Mouse (Mus musculus) E14TG2a.4 (cell line): ENCODE measurements around the gene Rexo4.

Source experiments
- H3K27me3 ChIP-seq: 2 replicates; pipeline ENCODE4 v1.6.1; 2014; ENCODE audit warnings: low read length, control low read depth; ENCODE audit not compliant: insufficient read depth
- H3K36me3 ChIP-seq: 2 replicates; pipeline ENCODE4 v1.6.1; 2014; ENCODE audit warnings: low read length, control low read depth; ENCODE audit not compliant: insufficient read depth
- H3K4me1 ChIP-seq: replicated peaks from 2 replicates; pipeline ENCODE4 v1.6.1; 2014; ENCODE audit warnings: low read depth, low read length, control low read depth
- H3K4me3 ChIP-seq: replicated peaks from 2 replicates; pipeline ENCODE4 v1.5.1; 2014; ENCODE audit warnings: mild to moderate bottlenecking, low read length
- H3K9me3 ChIP-seq: 2 replicates; pipeline ENCODE4 v1.6.1; 2014; ENCODE audit warnings: low read length, control low read depth
- CTCF ChIP-seq: conservative IDR thresholded peaks from 2 replicates; pipeline ENCODE4 v1.5.1; 2014; ENCODE audit warnings: low read length
- NANOG ChIP-seq: IDR thresholded peaks from 2 replicates; pipeline ENCODE4 v1.6.1; 2014; ENCODE audit warnings: borderline replicate concordance, low read length, mixed read lengths
- POU5F1 ChIP-seq: IDR thresholded peaks from 2 replicates; pipeline ENCODE4 v1.6.1; 2014; ENCODE audit warnings: low read length, borderline replicate concordance

Rexo4 gene

DNA sequence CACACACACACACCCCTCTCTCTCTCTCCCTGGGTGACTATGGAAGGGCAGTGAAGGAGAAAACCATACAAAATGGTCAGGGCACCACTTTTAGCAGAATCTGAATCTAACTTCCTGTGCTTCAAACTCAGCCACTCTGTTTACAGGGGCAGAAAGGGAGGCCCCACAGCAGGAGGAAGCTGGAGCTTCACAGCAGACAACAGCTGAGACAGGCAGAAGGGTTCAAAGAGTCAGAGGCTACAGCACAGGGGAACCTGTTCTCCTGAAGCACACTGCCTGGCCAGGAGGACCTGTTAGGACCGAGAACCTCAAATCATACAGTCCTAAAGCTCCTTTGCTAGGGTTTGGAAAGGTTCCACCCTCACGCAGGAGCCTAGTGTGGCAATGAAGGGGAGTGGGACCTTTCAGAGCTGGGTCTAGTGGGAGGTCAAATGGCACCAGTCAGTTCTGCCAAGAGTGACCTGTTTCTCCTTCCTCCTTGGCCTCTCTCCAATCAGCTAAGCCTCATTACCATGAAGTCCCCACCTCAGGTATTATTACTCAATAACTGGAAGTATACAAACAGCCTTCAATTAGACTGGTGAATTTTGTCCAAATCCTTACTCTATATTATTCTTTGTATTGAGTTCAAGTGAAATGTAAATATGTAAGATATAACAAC lies 9.3 kb downstream of the Rexo4 start:
- Histone ChIP-seq H3K9me3 (no peaks in the 10 kb centered on the region), H3K27me3 (no peaks in the 10 kb centered on the region), H3K4me3 (no peak overlapping the region), H3K4me1 (peaks cover 2% of the 10 kb centered on the region; the same call in 1 of the 2 replicates), H3K36me3 (peaks cover 97% of the 10 kb centered on the region)
- no peak for TF ChIP-seq POU5F1
- no peak for TF ChIP-seq NANOG
- no peak for TF ChIP-seq CTCF

DNA sequence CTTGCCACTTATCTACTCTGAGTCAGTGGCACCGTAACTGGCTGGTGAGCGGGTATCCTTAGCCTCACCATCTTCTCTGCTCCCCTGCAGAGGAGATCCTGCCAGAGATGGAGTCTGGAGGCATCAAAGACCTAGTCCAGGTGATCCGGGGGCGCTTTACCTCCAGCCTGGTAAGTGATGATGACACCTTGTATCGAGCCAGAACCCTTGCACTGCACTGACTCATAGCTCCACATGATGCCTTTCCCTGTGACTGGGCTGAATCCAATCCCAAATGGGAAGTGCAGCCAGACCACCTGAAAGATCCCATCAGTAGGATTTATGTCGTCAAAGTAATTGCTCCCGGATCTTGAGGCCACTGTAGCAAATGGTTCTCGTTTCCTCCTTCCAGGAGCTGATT lies 11.3 kb downstream of the Rexo4 start:
- Histone ChIP-seq H3K9me3 (no peaks in the 10 kb centered on the region), H3K36me3 (peaks cover 83% of the 10 kb centered on the region), H3K4me1 (peaks cover 20% of the 10 kb centered on the region), H3K27me3 (no peaks in the 10 kb centered on the region), H3K4me3 (no peak overlapping the region)
- TF ChIP-seq NANOG (no peak), POU5F1 (no peak), CTCF (no peak)

DNA sequence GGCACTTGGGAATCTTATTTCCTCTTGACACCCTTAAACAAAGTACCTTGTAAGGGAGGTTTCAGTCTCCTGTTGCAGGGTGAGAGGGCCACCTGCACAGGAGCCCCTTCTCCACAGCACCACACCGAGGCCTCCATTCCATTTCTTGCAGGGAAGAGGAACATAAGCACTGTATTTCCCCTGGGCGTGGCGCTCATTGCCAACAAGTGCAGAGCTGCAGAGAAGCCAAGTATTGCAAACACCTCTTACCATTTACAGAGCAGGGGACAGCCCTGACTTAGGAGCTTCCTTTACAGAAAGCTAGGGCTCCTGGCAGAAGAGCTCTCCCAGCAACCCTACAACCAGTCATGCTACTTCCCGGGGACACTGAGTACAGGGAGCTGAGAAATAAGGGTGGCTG lies 12.0 kb downstream of the Rexo4 start:
- peaks cover 27% of the 10 kb centered on the region for H3K4me1 ChIP-seq
- peaks cover 76% of the 10 kb centered on the region for H3K36me3 ChIP-seq
- TF ChIP-seq CTCF (no peak), NANOG (no peak), POU5F1 (no peak)
- H3K9me3 ChIP-seq = no peaks in the 10 kb centered on the region
- no peaks in the 10 kb centered on the region for H3K27me3 ChIP-seq
- H3K4me3 ChIP-seq = no peak overlapping the region

DNA sequence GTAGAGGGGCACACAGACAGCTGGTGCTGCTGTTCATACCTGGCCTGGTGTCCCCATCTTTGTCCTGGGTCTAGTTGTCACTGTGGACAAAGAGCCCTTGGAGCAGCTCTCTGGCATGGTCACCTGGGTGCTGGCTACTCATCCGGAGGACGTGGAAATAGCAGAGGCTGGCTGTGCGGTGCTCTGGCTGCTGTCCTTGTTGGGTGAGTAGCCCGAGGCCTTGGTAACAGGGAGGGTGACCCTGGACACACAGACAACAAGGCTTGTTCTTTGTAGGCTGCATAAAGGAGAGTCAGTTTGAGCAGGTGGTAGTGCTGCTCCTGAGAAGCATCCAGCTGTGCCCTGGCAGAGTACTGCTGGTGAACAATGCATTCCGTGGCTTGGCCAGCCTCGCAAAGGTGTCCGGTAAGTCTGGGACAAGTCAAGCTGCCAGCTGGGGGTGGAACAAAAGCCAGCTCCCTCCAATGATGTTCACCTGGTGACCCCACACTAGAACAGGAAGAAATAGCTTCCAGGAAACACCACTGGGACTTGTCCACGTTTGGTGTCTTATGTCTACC lies 12.8 kb downstream of the Rexo4 start:
- Histone ChIP-seq H3K36me3 (peaks cover 69% of the 10 kb centered on the region), H3K4me3 (no peak overlapping the region), H3K4me1 (peaks cover 28% of the 10 kb centered on the region), H3K9me3 (no peaks in the 10 kb centered on the region), H3K27me3 (0 out of 2 replicates have a peak, but pooled peaks cover 2% of the 10 kb centered on the region)
- TF ChIP-seq CTCF = no peak
- no peak for TF ChIP-seq NANOG
- TF ChIP-seq POU5F1 = no peak

DNA sequence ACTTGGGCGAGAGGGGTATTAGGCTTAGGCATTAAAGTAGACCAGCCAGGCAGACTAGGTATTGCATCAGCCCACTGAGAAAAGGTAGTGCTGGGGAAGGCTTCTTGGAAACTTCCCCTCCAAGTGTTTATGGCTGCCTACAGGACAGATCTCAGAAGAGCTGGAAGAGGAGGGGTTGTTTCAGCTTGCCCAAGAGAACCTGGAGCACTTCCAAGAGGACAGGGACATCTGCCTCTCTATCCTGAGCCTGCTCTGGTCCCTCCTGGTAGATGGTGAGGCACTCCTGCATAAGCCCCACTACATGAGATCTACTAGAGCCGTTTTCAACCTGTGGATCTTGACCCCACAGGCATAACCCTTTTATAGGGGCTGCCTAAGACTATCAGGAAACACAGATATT lies 13.8 kb downstream of the Rexo4 start:
- TF ChIP-seq CTCF = no peak
- no peak for TF ChIP-seq NANOG
- no peak for TF ChIP-seq POU5F1
- H3K27me3 ChIP-seq = peaks cover 8% of the 10 kb centered on the region
- H3K4me3 ChIP-seq = no peak overlapping the region
- no peaks in the 10 kb centered on the region for H3K9me3 ChIP-seq
- H3K4me1 ChIP-seq = peaks cover 28% of the 10 kb centered on the region
- peaks cover 58% of the 10 kb centered on the region for H3K36me3 ChIP-seq

DNA sequence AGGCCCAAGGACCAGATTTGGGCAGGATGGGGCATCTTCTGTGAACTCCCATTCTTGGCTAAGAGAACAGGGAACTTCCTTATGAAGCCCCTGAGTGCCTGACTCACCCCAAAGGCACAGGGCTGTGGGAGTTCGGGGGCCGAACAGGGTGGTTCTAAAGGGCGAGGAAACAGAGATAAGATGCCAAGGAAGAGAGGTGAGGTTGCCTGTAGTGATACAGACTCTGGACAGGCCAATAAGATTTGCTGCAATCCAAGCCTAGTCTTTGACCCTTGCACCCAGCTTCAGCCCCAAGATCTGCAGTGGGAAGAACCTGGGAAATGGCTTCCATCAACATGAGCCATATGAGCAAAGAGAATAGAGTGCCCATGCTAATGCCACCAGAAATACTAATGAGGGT lies 20.9 kb downstream of the Rexo4 start:
- Histone ChIP-seq H3K27me3 (peaks cover 14% of the 10 kb centered on the region), H3K9me3 (no peaks in the 10 kb centered on the region), H3K4me3 (no peak overlapping the region), H3K4me1 (0 out of 2 replicates have a peak, but pooled peaks cover 10% of the 10 kb centered on the region), H3K36me3 (no peaks in the 10 kb centered on the region)
- no peak for TF ChIP-seq CTCF

DNA sequence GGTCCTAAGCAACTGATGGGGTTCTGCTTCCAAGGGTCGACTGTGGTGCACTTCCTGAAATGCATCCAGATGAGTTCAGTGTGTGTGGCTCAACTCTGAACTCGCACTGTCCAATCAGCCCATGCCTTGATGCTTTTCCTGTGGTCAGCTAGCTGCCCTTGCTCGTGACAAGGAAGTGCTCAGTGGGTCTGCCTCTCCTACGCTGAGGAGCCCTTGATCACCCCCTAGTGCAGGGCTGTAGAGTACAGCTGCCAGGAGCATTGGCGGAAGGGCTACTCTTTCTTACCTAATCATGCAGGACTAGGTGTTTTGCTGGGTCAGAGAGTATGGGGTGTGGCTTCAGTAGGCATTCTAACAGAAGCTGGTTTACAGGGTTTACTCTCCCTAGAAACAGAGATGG lies 22.6 kb downstream of the Rexo4 start:
- no peaks in the 10 kb centered on the region for H3K9me3 ChIP-seq
- H3K4me1 ChIP-seq = no peaks in the 10 kb centered on the region
- peaks cover 13% of the 10 kb centered on the region for H3K27me3 ChIP-seq
- H3K36me3 ChIP-seq = no peaks in the 10 kb centered on the region
- H3K4me3 ChIP-seq = no peak overlapping the region
- TF ChIP-seq POU5F1 (no peak), CTCF (no peak), NANOG (no peak)

DNA sequence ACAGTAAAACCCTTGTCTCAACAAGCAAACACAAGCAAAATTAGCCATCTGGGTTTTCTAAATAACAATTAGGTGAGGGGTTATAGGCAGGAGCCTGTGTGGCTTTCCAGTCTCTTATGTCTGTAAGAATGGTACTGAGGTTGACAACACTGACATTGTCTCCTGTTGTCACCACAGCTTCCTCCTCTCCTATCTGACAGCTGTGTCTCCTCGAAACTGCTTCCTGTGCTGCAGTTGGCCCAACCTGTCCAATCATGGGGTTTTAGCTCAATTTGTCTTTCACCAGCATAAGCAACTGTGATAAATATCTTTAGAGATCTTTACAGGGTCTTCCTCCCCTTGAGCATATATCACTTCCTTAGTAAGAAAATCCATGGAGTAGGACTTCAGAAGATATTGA lies 27.8 kb downstream of the Rexo4 start:
- H3K36me3 ChIP-seq = peaks cover 5% of the 10 kb centered on the region
- H3K27me3 ChIP-seq = no peaks in the 10 kb centered on the region; the same call in 1 of the 2 replicates
- H3K4me1 ChIP-seq = peaks cover 25% of the 10 kb centered on the region
- H3K4me3 ChIP-seq = no peak overlapping the region
- TF ChIP-seq POU5F1 = no peak
- TF ChIP-seq NANOG = no peak
- no peaks in the 10 kb centered on the region for H3K9me3 ChIP-seq

DNA sequence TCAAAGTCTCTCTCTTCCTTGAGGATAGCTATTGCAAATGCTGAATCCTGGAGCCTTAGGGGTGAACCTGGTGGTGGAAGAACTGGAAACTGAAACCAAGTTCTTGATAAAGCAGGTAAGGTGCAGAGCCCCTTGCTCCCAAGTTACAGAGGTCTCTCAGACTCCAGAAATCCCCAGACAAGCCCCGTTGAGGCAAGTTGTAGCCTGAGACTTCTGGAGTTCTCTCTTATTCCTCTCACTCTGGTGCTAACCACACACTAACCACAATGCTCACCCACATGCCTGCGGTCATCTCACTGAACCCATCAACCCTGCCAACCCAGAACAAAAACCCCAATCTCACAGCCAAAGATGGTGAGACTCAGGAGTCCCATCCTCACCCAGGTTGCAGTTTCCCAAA lies 28.9 kb downstream of the Rexo4 start:
- TF ChIP-seq POU5F1 = no peak
- TF ChIP-seq NANOG = no peak
- no peak for TF ChIP-seq CTCF
- H3K36me3 ChIP-seq = peaks cover 16% of the 10 kb centered on the region
- H3K4me1 ChIP-seq = peaks cover 36% of the 10 kb centered on the region
- H3K9me3 ChIP-seq = no peaks in the 10 kb centered on the region
- H3K4me3 ChIP-seq = no peak overlapping the region
- no peaks in the 10 kb centered on the region; the same call in 1 of the 2 replicates for H3K27me3 ChIP-seq
